Mouse (Mus musculus) liver, postnatal 0 days (tissue): ENCODE measurements at regions not wholly inside any gene's neighbourhood (a gene's known extent, or its start where the extent isn't known, plus 50 kb on each side); places are given as distances from the start of the nearest gene placed in this dataset.

Source experiments
- CTCF ChIP-seq: sonication (generic); IDR thresholded peaks from 2 replicates; pipeline ENCODE4 v1.5.1; 2016; ENCODE audit warnings: antibody characterized with exemption, low read depth
- EP300 ChIP-seq: IDR thresholded peaks from 2 replicates; pipeline ENCODE4 v1.6.1; 2016; ENCODE audit warnings: antibody characterized with exemption, low read depth, mild to moderate bottlenecking

DNA sequence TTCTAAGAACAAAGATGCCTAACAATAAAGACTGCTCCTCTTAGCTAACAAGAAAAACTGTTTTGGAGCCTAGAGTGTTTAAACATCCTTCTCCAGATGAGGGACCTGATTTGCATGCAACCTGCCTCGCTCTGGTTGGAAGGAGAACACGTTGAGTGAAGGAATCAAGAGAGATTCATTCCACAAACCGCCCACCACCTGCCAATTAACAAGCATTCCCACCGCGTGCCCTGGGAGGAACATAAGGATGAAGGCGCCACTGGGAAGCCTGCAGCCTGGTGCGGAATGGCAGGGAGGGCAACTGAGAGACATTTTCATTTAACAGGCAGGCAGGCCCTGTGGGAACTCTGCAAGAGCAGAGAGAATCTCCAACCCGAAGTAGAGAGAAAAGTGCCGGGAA, 265.0 kb downstream of the Hs3st3b1 start:
- TF ChIP-seq CTCF (no peak), EP300 (no peak)
